Mouse (Mus musculus) megakaryocyte, adult 5-6 weeks (primary cell): Measurements from ENCODE around the gene Edem1. TPM values are rescaled to one million over a fixed set of nuclear protein-coding genes. Genes with fewer than 3 reads are reported as not detected.

ENCODE experiments used
- ATAC-seq: 2 replicates; pipeline ENCODE4 v1.8.0; 2016; ENCODE audit warnings: mild to moderate bottlenecking, inconsistent platforms; ENCODE audit not compliant: poor library complexity, severe bottlenecking
- total RNA-seq, 2 experiments: library from RNA; stranded (forward) in 1 of 2; stranded (reverse) in 1 of 2; fragments of 153-499, 151-499 nt in 1 of 2; fragments of 221-1000, 200-1000 nt in 1 of 2; gene quantifications; 2 replicates each; pipeline versions ENCODE4 v1.2.3 to v1.2.4; 2015 to 2017

Gene Edem1
- total RNA-seq, 2 experiments from 2014 or later, result 118 to 133 TPM

GRCm38 (mm10) chr6:108871251-108871650, 42.8 kb downstream of the Edem1 start:
- ATAC-seq, result no peak

GRCm38 (mm10) chr6:108875344-108875743, 46.9 kb downstream of the Edem1 start:
- ATAC-seq, result no peak

GRCm38 (mm10) chr6:108876052-108876451, 47.6 kb downstream of the Edem1 start:
- peak; percentile 74 for ATAC-seq

GRCm38 (mm10) chr6:108876486-108876885, 48.0 kb downstream of the Edem1 start:
- no peak for ATAC-seq

GRCm38 (mm10) chr6:108880368-108881013, 52.0 kb downstream of the Edem1 start:
- ATAC-seq, result no peak

- ATAC-seq, result no peak
Measured at GRCm38 (mm10) chr6:108881074-108881473, 52.6 kb downstream of the Edem1 start.

GRCm38 (mm10) chr6:108883826-108884225, 55.4 kb downstream of the Edem1 start:
- ATAC-seq, result no peak

GRCm38 (mm10) chr6:108884603-108885002, 56.2 kb downstream of the Edem1 start:
- no peak for ATAC-seq

GRCm38 (mm10) chr6:108886346-108886745, 57.9 kb downstream of the Edem1 start:
- no peak for ATAC-seq

GRCm38 (mm10) chr6:108892589-108892988, 64.1 kb downstream of the Edem1 start:
- ATAC-seq, result no peak

- no peak for ATAC-seq
Measured at GRCm38 (mm10) chr6:108895129-108895528, 66.7 kb downstream of the Edem1 start.

GRCm38 (mm10) chr6:108895976-108896375, 67.5 kb downstream of the Edem1 start:
- no peak for ATAC-seq

- ATAC-seq, result no peak
Measured at GRCm38 (mm10) chr6:108896525-108897087, 68.2 kb downstream of the Edem1 start.

- no peak for ATAC-seq
Measured at GRCm38 (mm10) chr6:108899231-108899630, 70.8 kb downstream of the Edem1 start.

GRCm38 (mm10) chr6:108902124-108902523, 73.7 kb downstream of the Edem1 start:
- peak; percentile 27; the same call in 1 of the 2 replicates for ATAC-seq

GRCm38 (mm10) chr6:108903280-108903679, 74.8 kb downstream of the Edem1 start:
- no peak for ATAC-seq

- peak; percentile 52; the same call in 1 of the 2 replicates for ATAC-seq
Measured at GRCm38 (mm10) chr6:108906539-108906938, 78.1 kb downstream of the Edem1 start.

Other genes with a start within 250 kb of the Edem1 start
- gene Bhlhe40, start 168.0 kb upstream of the Edem1 start, total RNA-seq (2015), result 5.7 and 11.9 TPM in 2 replicates
- gene Bhlhe40, start 168.0 kb upstream of the Edem1 start, total RNA-seq (2017), result 11.6 and 14.3 TPM in 2 replicates
- 188 and 201 TPM in 2 replicates for gene Arl8b, start 45.5 kb upstream of the Edem1 start, total RNA-seq (2015)
- gene Arl8b, start 45.5 kb upstream of the Edem1 start, total RNA-seq (2017), result 67.0 and 67.8 TPM in 2 replicates